Mouse (Mus musculus) stomach, postnatal 0 days (tissue): ENCODE measurements around the gene Apol10a. TPM values are rescaled to one million over a fixed set of nuclear protein-coding genes. Genes with fewer than 3 reads are reported as not detected.
A peak's percentile ranks its signal among the peaks of the same experiment; 100 is the strongest.
"Not testable (repeated sequence)": the region's sequence is repeated elsewhere in the genome, so short reads cannot be mapped to it uniquely, and the experiment has no call there.

Experiments used
- ATAC-seq: fragments of 200-750 bp; cut with Nextera tagmentation; 2 replicates; pipeline ENCODE4 v1.8.0; 2017; ENCODE audit not compliant: low FRiP score, low TSS enrichment
- DNase-seq: peaks from one replicate; pipeline ENCODE4 v3.0.0-alpha.2; 2016; ENCODE audit warnings: low spot score
- H3K27ac ChIP-seq: fragments of 300-500 bp; sonication (generic); replicated peaks from 2 replicates; pipeline ENCODE4 v1.5.1; 2014; ENCODE audit warnings: mild to moderate bottlenecking, control low read depth
- H3K27me3 ChIP-seq: fragments of 300-500 bp; sonication (generic); 2 replicates; pipeline ENCODE4 v1.6.1; 2014; ENCODE audit warnings: low read length; ENCODE audit not compliant: control insufficient read depth, insufficient read depth
- H3K36me3 ChIP-seq: fragments of 300-500 bp; sonication (generic); 2 replicates; pipeline ENCODE4 v1.6.1; 2014; ENCODE audit warnings: low read length, mixed read lengths; ENCODE audit not compliant: control insufficient read depth, insufficient read depth
- H3K4me1 ChIP-seq: fragments of 300-500 bp; sonication (generic); replicated peaks from 2 replicates; pipeline ENCODE4 v1.6.1; 2014; ENCODE audit warnings: antibody characterized with exemption; ENCODE audit not compliant: control insufficient read depth, insufficient read depth
- H3K4me2 ChIP-seq: fragments of 300-500 bp; sonication (generic); replicated peaks from 2 replicates; pipeline ENCODE4 v1.6.1; 2014; ENCODE audit warnings: low read depth, mild to moderate bottlenecking, control low read depth, moderate library complexity
- H3K4me3 ChIP-seq: fragments of 300-500 bp; sonication (generic); 2 replicates; pipeline ENCODE4 v1.5.1; 2014; ENCODE audit warnings: low read depth, low read length, control low read depth
- H3K9ac ChIP-seq: fragments of 300-500 bp; sonication (generic); 2 replicates; pipeline ENCODE4 v1.6.1; 2014; ENCODE audit warnings: mild to moderate bottlenecking, low read length, control low read depth, mixed read lengths
- H3K9me3 ChIP-seq: fragments of 300-500 bp; sonication (generic); 2 replicates; pipeline ENCODE4 v1.6.1; 2016; ENCODE audit warnings: low read length; ENCODE audit not compliant: control insufficient read depth
- CTCF ChIP-seq: IDR thresholded peaks from 2 replicates; pipeline ENCODE4 v1.5.1; 2016; ENCODE audit warnings: antibody characterized with exemption, low read depth, mild to moderate bottlenecking, moderate library complexity
- WGBS: fragments of 180-500 bp; shearing (Covaris S2); extraction: QIAGEN DNeasy Blood & Tissue Kit; methylation state at CpG from one replicate; pipeline ENCODE4 v1.1.7; 2014; 5-methylcytosine and 5-hydroxymethylcytosine counted together
- polyA plus RNA-seq: library from polyadenylated mRNA; unstranded; fragments of >200 nt; fragmentation: Nextera tagmentation; extraction: Ambion mirVana; gene quantifications from 2 replicates; pipeline ENCODE4 v1.2.1, GENCODE M21; 2015

Apol10a gene
- not detected in 2 replicates for polyA plus RNA-seq

- H3K4me3 ChIP-seq, H3K36me3 ChIP-seq, H3K27ac ChIP-seq, H3K4me1 ChIP-seq, ATAC-seq, DNase-seq, H3K4me2 ChIP-seq, H3K27me3 ChIP-seq, H3K9me3 ChIP-seq, H3K9ac ChIP-seq: not testable (repeated sequence)
- WGBS = 77% methylated on average over 2 of the region's 2 CpGs
Observed at GRCm38 (mm10) chr15:77476693-77477092, at the start of gene Apol10a. TSS of gene Apol10a (plus strand) at chr15:77477047.

DNA sequence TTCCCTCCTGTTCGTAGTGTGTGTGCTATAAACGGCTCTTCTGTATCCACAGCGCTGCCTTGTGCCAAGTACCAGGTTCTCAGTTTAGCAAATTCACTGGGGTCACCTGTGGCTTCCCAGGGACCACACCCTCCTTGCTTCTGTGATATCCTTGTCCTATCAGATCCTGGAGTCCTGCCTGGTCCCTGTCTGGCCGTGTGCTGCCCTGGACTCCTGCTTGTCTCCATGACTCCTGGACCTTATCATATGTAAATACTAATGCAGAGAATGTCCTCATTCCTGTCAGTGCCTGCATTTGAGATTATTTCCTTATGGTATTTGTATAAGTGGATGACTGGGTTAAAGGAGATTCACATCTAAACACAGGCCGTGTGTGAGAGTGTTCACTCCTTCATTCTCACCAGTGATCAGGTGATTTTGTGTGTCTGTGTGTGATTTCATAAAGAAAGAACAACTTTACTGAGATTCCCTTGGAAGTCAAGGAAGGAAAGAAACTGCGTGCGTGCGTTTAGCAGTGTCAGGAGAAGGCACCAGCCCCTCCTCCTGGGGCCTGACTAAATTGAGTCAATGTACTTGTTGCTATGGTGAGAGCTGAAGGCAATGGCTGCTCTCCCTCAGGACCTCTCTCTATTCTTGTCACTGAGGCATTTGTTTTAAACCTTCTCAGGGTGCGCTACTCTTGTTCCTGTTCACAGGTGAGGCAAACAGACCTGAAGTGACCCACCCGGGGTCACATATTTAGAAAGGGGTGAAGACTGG is 48.0 kb upstream of the Apol10a start:
- DNase-seq = peak; percentile 26
- H3K9me3 ChIP-seq, H3K4me3 ChIP-seq, H3K4me2 ChIP-seq, H3K36me3 ChIP-seq, H3K9ac ChIP-seq, H3K4me1 ChIP-seq, H3K27ac ChIP-seq, H3K27me3 ChIP-seq: not testable (repeated sequence)
- peak; percentile 91 for ATAC-seq
- 41% methylated on average over 8 of the region's 10 CpGs for WGBS

DNA sequence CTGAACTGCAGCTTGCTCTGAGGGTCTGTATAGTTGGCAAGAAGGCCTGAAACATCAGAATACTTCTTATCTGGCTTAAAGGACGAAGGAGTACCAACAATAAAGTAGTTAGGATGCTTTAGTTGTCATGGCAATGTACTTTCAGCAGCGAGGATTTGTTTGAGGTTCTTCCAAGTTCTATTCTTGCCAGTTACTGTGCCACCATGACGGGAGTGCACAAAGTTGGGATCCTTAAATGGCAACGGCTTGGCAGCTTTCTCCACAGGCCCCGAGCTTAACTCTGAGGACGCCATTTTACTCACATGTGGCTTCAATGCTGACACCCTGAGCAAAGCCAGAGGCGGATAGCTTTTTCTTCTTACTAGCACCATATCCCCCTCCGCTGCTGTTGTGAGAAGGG is 32.1 kb upstream of the Apol10a start:
- not testable (repeated sequence) for H3K27ac ChIP-seq, ATAC-seq, DNase-seq, H3K9ac ChIP-seq, H3K36me3 ChIP-seq, H3K9me3 ChIP-seq, H3K27me3 ChIP-seq, H3K4me3 ChIP-seq, H3K4me1 ChIP-seq, H3K4me2 ChIP-seq
- WGBS = 60% methylated on average over 7 of the region's 8 CpGs

GRCm38 (mm10) chr15:77445668-77446067 is 31.2 kb upstream of the Apol10a start:
- not testable (repeated sequence) for H3K4me1 ChIP-seq, H3K4me2 ChIP-seq, H3K9ac ChIP-seq, H3K27me3 ChIP-seq, H3K9me3 ChIP-seq, H3K4me3 ChIP-seq, ATAC-seq, DNase-seq, H3K36me3 ChIP-seq, H3K27ac ChIP-seq
- 83% methylated on average over 1 of the region's 1 CpGs for WGBS

GRCm38 (mm10) chr15:77447392-77447791 is 29.5 kb upstream of the Apol10a start, which contains the start of gene Apol7b:
TSS of gene Apol7b (minus strand) at chr15:77447492.
- ATAC-seq, H3K9ac ChIP-seq: not testable (repeated sequence)

DNA sequence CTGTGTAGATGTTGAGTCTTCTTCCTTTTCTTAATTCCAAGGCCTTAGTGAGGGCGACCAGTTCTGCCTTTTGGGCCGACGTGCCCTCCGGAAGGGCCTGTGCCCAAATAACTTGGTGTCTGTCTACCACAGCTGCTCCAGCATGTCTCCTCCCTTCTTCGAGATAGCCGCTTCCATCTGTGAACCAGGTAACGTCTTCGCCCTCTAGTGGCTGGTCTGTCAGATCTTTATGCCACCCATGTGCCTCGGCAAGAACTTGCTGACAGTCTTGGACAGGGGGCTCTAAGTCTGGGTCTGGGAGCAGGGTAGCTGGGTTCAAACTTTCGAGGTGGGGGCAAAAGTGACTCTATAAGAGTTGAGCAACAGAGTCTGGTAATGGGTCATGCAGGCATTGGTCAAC is 26.9 kb upstream of the Apol10a start:
- H3K4me3 ChIP-seq, ATAC-seq, H3K4me1 ChIP-seq, H3K36me3 ChIP-seq, H3K4me2 ChIP-seq, H3K27me3 ChIP-seq, H3K27ac ChIP-seq, H3K9ac ChIP-seq, H3K9me3 ChIP-seq: not testable (repeated sequence)
- DNase-seq = peak; percentile 40
- 39% methylated on average over 10 of the region's 10 CpGs for WGBS
- peak; percentile 70 for TF ChIP-seq CTCF

More at GRCm38 (mm10) chr15:77447392-77447791, 29.5 kb upstream of the Apol10a start, which contains the start of gene Apol7b:
- not testable (repeated sequence) for H3K4me2 ChIP-seq, H3K36me3 ChIP-seq, H3K4me1 ChIP-seq, H3K9me3 ChIP-seq, H3K27ac ChIP-seq, H3K27me3 ChIP-seq, H3K4me3 ChIP-seq, DNase-seq
- 90% methylated on average over 2 of the region's 2 CpGs for WGBS

DNA sequence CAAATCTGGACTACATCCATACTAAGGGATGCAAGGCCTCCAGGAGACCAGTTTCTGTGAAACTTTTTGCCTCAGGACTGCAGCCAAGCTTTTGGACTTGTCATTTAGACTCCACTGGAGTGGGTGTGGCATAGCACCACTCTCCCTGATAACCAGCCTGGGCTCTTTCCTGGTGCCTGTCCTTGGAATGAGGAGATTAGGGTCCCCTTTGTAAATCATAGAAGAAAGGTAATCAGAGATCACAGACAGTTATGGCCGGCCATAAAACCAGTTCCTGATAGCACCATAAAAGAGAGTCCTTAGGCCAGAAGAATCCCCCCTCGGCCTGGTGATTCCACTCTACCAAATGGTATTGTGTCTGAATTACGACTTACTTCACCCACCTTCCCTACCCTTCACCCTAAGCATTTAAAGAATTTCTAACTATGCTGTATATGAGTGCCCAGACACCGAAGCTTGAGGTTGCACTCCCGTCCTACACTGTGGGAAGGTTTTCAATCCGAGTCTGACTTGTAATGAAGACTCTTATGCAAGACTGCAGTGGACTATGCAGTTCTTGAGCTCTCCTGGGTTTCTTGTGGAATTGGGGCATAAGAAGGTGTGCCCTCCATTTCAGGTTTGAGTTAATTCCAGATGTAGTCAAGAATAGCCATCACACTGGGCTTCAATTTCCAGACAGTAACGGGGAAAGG is 2.0 kb upstream of the Apol10a start:
- not testable (repeated sequence) for H3K4me2 ChIP-seq, H3K36me3 ChIP-seq, ATAC-seq, H3K4me3 ChIP-seq, H3K27me3 ChIP-seq, H3K27ac ChIP-seq, H3K9me3 ChIP-seq, H3K9ac ChIP-seq, DNase-seq, H3K4me1 ChIP-seq
- 64% methylated on average over 7 of the region's 7 CpGs for WGBS
